Mouse (Mus musculus): Measurements from ENCODE around the gene Col20a1.

Gene Col20a1

DNA sequence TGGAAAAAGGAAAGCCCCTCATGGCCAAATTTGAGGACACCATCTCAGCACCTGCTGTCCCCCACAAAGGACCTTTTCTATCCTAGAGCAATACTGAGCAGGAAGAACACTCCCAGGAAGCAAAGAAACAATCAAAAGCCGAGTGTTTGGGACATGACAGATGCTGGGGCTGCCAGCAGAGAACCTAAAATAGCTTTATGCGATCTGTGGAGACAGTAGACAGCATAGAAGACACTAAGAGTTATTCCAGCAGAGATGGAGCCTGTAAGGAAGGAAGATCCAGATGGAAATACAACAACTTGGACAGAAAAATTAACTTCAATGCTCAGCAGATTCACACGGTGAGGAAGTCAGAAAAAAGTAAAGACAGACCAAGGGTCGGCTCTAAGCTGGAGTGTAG is 79.5 kb downstream of the Col20a1 start:
- DNase-seq (ENCODE audit: low read depth, low spot score) = no peak
